Mouse (Mus musculus) kidney, embryonic 15.5 days (tissue): Measurements from ENCODE around the gene Grin2d. TPM values are rescaled to one million over a fixed set of nuclear protein-coding genes. Genes with fewer than 3 reads are reported as not detected.
A peak's percentile ranks its signal among the peaks of the same experiment; 100 is the strongest.

Source experiments
- ATAC-seq: fragments of 200-750 bp; cut with Nextera tagmentation; replicated peaks from 2 replicates; pipeline ENCODE4 v1.8.0; 2017; ENCODE audit warnings: moderate TSS enrichment; ENCODE audit not compliant: low FRiP score
- H3K27ac ChIP-seq: fragments of 300-500 bp; sonication (generic); 2 replicates; pipeline ENCODE4 v1.5.1; 2015; ENCODE audit warnings: mild to moderate bottlenecking, inconsistent platforms
- H3K27me3 ChIP-seq: fragments of 300-500 bp; sonication (generic); 2 replicates; pipeline ENCODE4 v1.6.1; 2015; ENCODE audit warnings: inconsistent platforms
- H3K36me3 ChIP-seq: fragments of 300-500 bp; sonication (generic); 2 replicates; pipeline ENCODE4 v1.6.1; 2015; ENCODE audit warnings: inconsistent platforms
- H3K4me1 ChIP-seq: fragments of 300-500 bp; sonication (generic); 2 replicates; pipeline ENCODE4 v1.6.1; 2015; ENCODE audit warnings: inconsistent platforms
- H3K4me2 ChIP-seq: fragments of 300-500 bp; sonication (generic); 2 replicates; pipeline ENCODE4 v1.6.1; 2015; ENCODE audit warnings: moderate library complexity, mild to moderate bottlenecking, inconsistent platforms
- H3K4me3 ChIP-seq: fragments of 300-500 bp; sonication (generic); replicated peaks from 2 replicates; pipeline ENCODE4 v1.5.1; 2015; ENCODE audit warnings: mild to moderate bottlenecking, inconsistent platforms
- H3K9ac ChIP-seq: fragments of 300-500 bp; sonication (generic); 2 replicates; pipeline ENCODE4 v1.6.1; 2015; ENCODE audit warnings: mild to moderate bottlenecking, inconsistent platforms
- H3K9me3 ChIP-seq: fragments of 300-500 bp; sonication (generic); replicated peaks from 2 replicates; pipeline ENCODE4 v1.6.1; 2016; ENCODE audit warnings: inconsistent platforms
- WGBS: fragments of 180-500 bp; shearing (Covaris S2); methylation state at CpG from one replicate; pipeline ENCODE4 v1.1.7; 2015; ENCODE audit warnings: mixed read lengths; 5-methylcytosine and 5-hydroxymethylcytosine counted together
- polyA plus RNA-seq: library from polyadenylated mRNA; unstranded; fragments of >200 nt; fragmentation: Nextera tagmentation; extraction: Ambion mirVana; gene quantifications from 2 replicates; pipeline ENCODE4 v1.2.1, GENCODE M21; 2015

Grin2d gene
- polyA plus RNA-seq, 1 experiment from 2014 or later = 0.47 TPM

GRCm38 (mm10) chr7:45833924-45834323 is 44.3 kb downstream of the Grin2d start:
- H3K9ac ChIP-seq = peak overlapping the region; percentile 31; the same call in 1 of the 2 replicates
- H3K4me3 ChIP-seq = peak overlapping the region; percentile 42
- H3K9me3 ChIP-seq = no peaks in the 10 kb centered on the region
- ATAC-seq = no peak
- H3K27me3 ChIP-seq = peaks cover 53% of the 10 kb centered on the region
- H3K27ac ChIP-seq = no peak overlapping the region
- 4% methylated on average over 24 of the region's 31 CpGs for WGBS
- H3K4me2 ChIP-seq = peak overlapping the region; percentile 68
- H3K36me3 ChIP-seq = peaks cover 7% of the 10 kb centered on the region
- peaks cover 42% of the 10 kb centered on the region for H3K4me1 ChIP-seq

- no peak; the same call in 1 of the 2 replicates for ATAC-seq
- 2% methylated on average over 61 of the region's 86 CpGs for WGBS
- peak overlapping the region; percentile 31; the same call in 1 of the 2 replicates for H3K9ac ChIP-seq
- H3K4me3 ChIP-seq = peak overlapping the region; percentile 42
- H3K9me3 ChIP-seq = no peaks in the 10 kb centered on the region
- H3K27ac ChIP-seq = no peak overlapping the region
- H3K4me1 ChIP-seq = peaks cover 42% of the 10 kb centered on the region
- peak overlapping the region; percentile 68 for H3K4me2 ChIP-seq
- peaks cover 53% of the 10 kb centered on the region for H3K27me3 ChIP-seq
- peaks cover 14% of the 10 kb centered on the region for H3K36me3 ChIP-seq
Observed at GRCm38 (mm10) chr7:45833148-45833790, 44.9 kb downstream of the Grin2d start.

- H3K4me3 ChIP-seq = peak overlapping the region; percentile 42
- peaks cover 53% of the 10 kb centered on the region for H3K27me3 ChIP-seq
- 11% methylated on average over 30 of the region's 30 CpGs for WGBS
- no peak overlapping the region for H3K27ac ChIP-seq
- peak overlapping the region; percentile 68 for H3K4me2 ChIP-seq
- no peak overlapping the region for H3K9ac ChIP-seq
- no peak; the same call in 1 of the 2 replicates for ATAC-seq
- H3K36me3 ChIP-seq = peaks cover 22% of the 10 kb centered on the region
- no peaks in the 10 kb centered on the region for H3K9me3 ChIP-seq
- peaks cover 42% of the 10 kb centered on the region for H3K4me1 ChIP-seq
Observed at GRCm38 (mm10) chr7:45832428-45832827, 45.8 kb downstream of the Grin2d start.

- Histone ChIP-seq H3K4me3 (peak overlapping the region; percentile 95), H3K9me3 (no peaks in the 10 kb centered on the region), H3K27ac (peak overlapping the region; percentile 82; the same call in 1 of the 2 replicates), H3K9ac (peak overlapping the region; percentile 78; the same call in 1 of the 2 replicates), H3K36me3 (peaks cover 35% of the 10 kb centered on the region), H3K27me3 (peaks cover 48% of the 10 kb centered on the region), H3K4me1 (peaks cover 42% of the 10 kb centered on the region), H3K4me2 (peak overlapping the region; percentile 83)
- WGBS = 19% methylated on average over 5 of the region's 5 CpGs
- ATAC-seq = peak; percentile 14; the same call in 1 of the 2 replicates
Observed at GRCm38 (mm10) chr7:45831128-45831525, 47.1 kb downstream of the Grin2d start.

- Histone ChIP-seq H3K4me1 (peaks cover 42% of the 10 kb centered on the region), H3K4me3 (peak within 1 kb of the TSS; percentile 95), H3K27ac (peak within 1 kb of the TSS; percentile 82), H3K27me3 (peaks cover 45% of the 10 kb centered on the region), H3K9ac (peak within 1 kb of the TSS; percentile 78), H3K9me3 (no peaks in the 10 kb centered on the region), H3K36me3 (peaks cover 40% of the 10 kb centered on the region), H3K4me2 (peak within 1 kb of the TSS; percentile 83)
- ATAC-seq = peak; percentile 87
- WGBS = under 1% methylated on average over 35 of the region's 35 CpGs
Observed at GRCm38 (mm10) chr7:45830427-45831127, 47.6 kb downstream of the Grin2d start, which contains the start of gene Grwd1. Gene Grwd1 (minus strand): TSS chr7:45830944.

GRCm38 (mm10) chr7:45826631-45827030 is 51.5 kb downstream of the Grin2d start:
- peaks cover 6% of the 10 kb centered on the region for H3K27me3 ChIP-seq
- H3K4me3 ChIP-seq = no peak overlapping the region
- ATAC-seq = no peak
- H3K4me1 ChIP-seq = peaks cover 17% of the 10 kb centered on the region
- H3K36me3 ChIP-seq = peaks cover 69% of the 10 kb centered on the region
- no peak overlapping the region for H3K27ac ChIP-seq
- no peak overlapping the region for H3K9ac ChIP-seq
- WGBS = 92% methylated on average over 7 of the region's 7 CpGs
- no peak overlapping the region for H3K4me2 ChIP-seq
- H3K9me3 ChIP-seq = no peaks in the 10 kb centered on the region

- Histone ChIP-seq H3K4me3 (no peak within 1 kb of the TSS), H3K27ac (no peak within 1 kb of the TSS), H3K36me3 (peaks cover 68% of the 10 kb centered on the region), H3K9me3 (no peaks in the 10 kb centered on the region), H3K9ac (no peak within 1 kb of the TSS), H3K27me3 (peaks cover 2% of the 10 kb centered on the region; the same call in 1 of the 2 replicates), H3K4me1 (peaks cover 8% of the 10 kb centered on the region), H3K4me2 (no peak within 1 kb of the TSS)
- 0 out of 2 replicates have a peak, but pooled peaks have one; percentile 43 for ATAC-seq
- 73% methylated on average over 7 of the region's 7 CpGs for WGBS
Observed at GRCm38 (mm10) chr7:45824598-45824997, 53.6 kb downstream of the Grin2d start, which contains the start of gene Kcnj14. Gene Kcnj14 (minus strand): TSS chr7:45824782.

GRCm38 (mm10) chr7:45820913-45821312 is 57.3 kb downstream of the Grin2d start:
- H3K9me3 ChIP-seq = no peaks in the 10 kb centered on the region
- H3K4me3 ChIP-seq = no peak overlapping the region
- no peak for ATAC-seq
- no peak overlapping the region for H3K4me2 ChIP-seq
- no peak overlapping the region for H3K9ac ChIP-seq
- peaks cover 2% of the 10 kb centered on the region; the same call in 1 of the 2 replicates for H3K27me3 ChIP-seq
- H3K27ac ChIP-seq = no peak overlapping the region
- H3K36me3 ChIP-seq = peaks cover 31% of the 10 kb centered on the region
- H3K4me1 ChIP-seq = peaks cover 5% of the 10 kb centered on the region; the same call in 1 of the 2 replicates

GRCm38 (mm10) chr7:45819843-45820242 is 58.3 kb downstream of the Grin2d start:
- ATAC-seq = no peak; the same call in 1 of the 2 replicates

GRCm38 (mm10) chr7:45815984-45816351 is 62.2 kb downstream of the Grin2d start:
- Histone ChIP-seq H3K36me3 (peaks cover 22% of the 10 kb centered on the region), H3K27ac (no peak overlapping the region), H3K4me3 (no peak overlapping the region), H3K9ac (no peak overlapping the region), H3K9me3 (no peaks in the 10 kb centered on the region), H3K4me2 (no peak overlapping the region), H3K27me3 (peaks cover 2% of the 10 kb centered on the region; the same call in 1 of the 2 replicates), H3K4me1 (peaks cover 31% of the 10 kb centered on the region)
- 52% methylated on average over 2 of the region's 2 CpGs for WGBS
- no peak for ATAC-seq

More at GRCm38 (mm10) chr7:45819843-45820242, 58.3 kb downstream of the Grin2d start:
- peaks cover 12% of the 10 kb centered on the region for H3K4me1 ChIP-seq
- H3K4me3 ChIP-seq = peak overlapping the region; percentile 29
- H3K4me2 ChIP-seq = peak overlapping the region; percentile 55
- H3K27ac ChIP-seq = no peak overlapping the region
- WGBS = 9% methylated on average over 25 of the region's 25 CpGs
- H3K9ac ChIP-seq = no peak overlapping the region
- peaks cover 2% of the 10 kb centered on the region; the same call in 1 of the 2 replicates for H3K27me3 ChIP-seq
- H3K36me3 ChIP-seq = peaks cover 21% of the 10 kb centered on the region
- H3K9me3 ChIP-seq = no peaks in the 10 kb centered on the region

- WGBS = 60% methylated on average over 10 of the region's 10 CpGs
- peaks cover 31% of the 10 kb centered on the region for H3K4me1 ChIP-seq
- H3K9me3 ChIP-seq = no peaks in the 10 kb centered on the region
- peak overlapping the region; percentile 63 for H3K4me2 ChIP-seq
- peak overlapping the region; percentile 14; the same call in 1 of the 2 replicates for H3K9ac ChIP-seq
- H3K36me3 ChIP-seq = peaks cover 27% of the 10 kb centered on the region
- H3K4me3 ChIP-seq = peak overlapping the region; percentile 86; the same call in 1 of the 2 replicates
- H3K27ac ChIP-seq = 0 out of 2 replicates have a peak overlapping the region, but pooled peaks have one; percentile 7
- ATAC-seq = no peak
- peaks cover 2% of the 10 kb centered on the region; the same call in 1 of the 2 replicates for H3K27me3 ChIP-seq
Observed at GRCm38 (mm10) chr7:45815323-45815983, 62.7 kb downstream of the Grin2d start.
